Mouse (Mus musculus): ENCODE measurements around the gene Mpp1. TPM values are rescaled to one million over a fixed set of nuclear protein-coding genes. Genes with fewer than 3 reads are reported as not detected.

Gene Mpp1
- total RNA-seq (2014; rRNA removed; ENCODE audit: low replicate concordance): 35.3 and 36.9 TPM in 2 replicates
- polyA plus RNA-seq (2015; fragmentation: Nextera tagmentation; extraction: Ambion mirVana): 20.8 and 21.1 TPM in 2 replicates

DNA sequence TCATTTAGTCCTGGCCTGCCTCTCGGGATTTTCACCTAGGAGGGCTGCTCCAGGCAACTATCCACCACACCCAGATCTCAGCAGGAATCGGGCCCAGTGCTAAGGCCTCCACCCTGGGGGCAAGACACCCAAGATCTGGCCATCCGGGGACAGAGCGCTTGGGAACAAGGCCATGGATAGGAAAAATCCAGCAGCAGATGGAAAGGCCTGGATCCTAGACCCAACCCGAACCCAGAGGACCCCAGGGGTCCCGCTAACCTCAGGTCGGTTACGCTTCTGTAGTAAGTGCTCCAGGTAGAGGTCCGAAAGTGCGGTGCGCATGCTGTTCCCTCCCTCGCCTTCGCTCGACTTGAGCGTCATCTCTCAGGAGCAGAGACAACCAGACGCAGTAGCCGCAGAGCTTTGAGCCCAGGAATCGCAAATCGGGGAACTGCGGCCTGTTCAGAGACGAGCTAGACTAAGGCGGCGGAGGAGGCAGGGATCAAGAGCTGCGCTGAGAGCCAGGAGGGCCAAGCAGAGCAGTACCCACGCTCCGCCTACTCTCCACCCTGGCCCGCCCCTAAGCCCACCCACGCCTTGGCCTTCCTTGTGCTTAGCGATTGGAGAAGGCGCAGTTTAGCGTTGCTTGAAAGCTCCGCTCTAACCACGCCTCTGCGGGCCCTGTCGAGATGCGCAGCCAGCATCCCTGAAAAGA lies at the start of gene Mpp1:
Gene Mpp1, minus strand, starts transcription at position 550 of the 694 bp plus-strand sequence.
- Histone ChIP-seq H3K4me1 (ENCODE audit: control insufficient read depth, insufficient read depth) (no peaks in the 10 kb centered on the region), H3K36me3 (replicated peaks; ENCODE audit: control insufficient read depth, insufficient read depth, low read length) (0 out of 2 replicates have a peak, but pooled peaks cover under 1% of the 10 kb centered on the region), H3K27me3 (ENCODE audit: control insufficient read depth, insufficient read depth, low read length) (no peaks in the 10 kb centered on the region), H3K4me2 (ENCODE audit: low read depth, low read length) (peak within 1 kb of the TSS; percentile 68), H3K9me3 (replicated peaks; ENCODE audit: control insufficient read depth, low read length) (no peaks in the 10 kb centered on the region), H3K9ac (replicated peaks; ENCODE audit: low read depth, low read length) (peak within 1 kb of the TSS; percentile 67), H3K27ac (ENCODE audit: low read depth) (peak within 1 kb of the TSS; percentile 55), H3K4me3 (ENCODE audit: low read depth, low read length) (peak within 1 kb of the TSS; percentile 65)
- DNase-seq (ENCODE audit: low spot score) (peak; percentile 74), ATAC-seq (ENCODE audit: insufficient read depth, low read depth) (peak; percentile 96)
- WGBS: 12% methylated on average over 34 of the region's 36 CpGs
- TF ChIP-seq EP300 (IDR thresholded peaks at IDR 0.05; ENCODE audit: low read depth): no peak
- no peak for TF ChIP-seq CTCF (IDR thresholded peaks at IDR 0.05; ENCODE audit: low read depth)

DNA sequence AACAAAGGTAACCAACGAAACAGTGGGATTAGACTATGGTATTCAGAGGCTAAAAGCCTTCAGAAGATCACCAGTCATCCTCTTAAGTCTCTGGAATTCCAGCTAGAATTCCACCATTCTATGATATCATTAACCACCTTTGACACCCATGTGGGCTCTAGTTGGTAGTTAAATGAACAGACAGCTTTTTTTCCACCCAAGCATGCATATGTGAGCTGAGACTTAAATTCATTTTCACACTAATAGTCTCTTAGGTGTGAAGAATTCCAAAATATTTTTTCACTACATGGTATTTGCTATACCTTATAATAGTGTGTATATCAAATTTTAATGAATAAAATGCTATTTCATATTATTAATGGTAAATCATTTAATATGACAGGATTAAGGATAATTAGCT lies 32.9 kb upstream of the Mpp1 start, which contains the start of gene Smim9:
Gene Smim9, minus strand, starts transcription at position 101 of the 400 bp plus-strand sequence.
- H3K9me3 ChIP-seq (replicated peaks; ENCODE audit: control insufficient read depth, low read length): no peaks in the 10 kb centered on the region
- DNase-seq (ENCODE audit: low spot score) (no peak), ATAC-seq (ENCODE audit: insufficient read depth, low read depth) (no peak)
- no peaks in the 10 kb centered on the region for H3K36me3 ChIP-seq (replicated peaks; ENCODE audit: control insufficient read depth, insufficient read depth, low read length)
- TF ChIP-seq CTCF (IDR thresholded peaks at IDR 0.05; ENCODE audit: low read depth): no peak
- no peak for TF ChIP-seq EP300 (IDR thresholded peaks at IDR 0.05; ENCODE audit: low read depth)
- H3K9ac ChIP-seq (replicated peaks; ENCODE audit: low read depth, low read length): no peak within 1 kb of the TSS
- H3K27ac ChIP-seq (ENCODE audit: low read depth): no peak within 1 kb of the TSS
- H3K4me2 ChIP-seq (ENCODE audit: low read depth, low read length): no peak within 1 kb of the TSS
- no peak within 1 kb of the TSS for H3K4me3 ChIP-seq (ENCODE audit: low read depth, low read length)
- H3K4me1 ChIP-seq (ENCODE audit: control insufficient read depth, insufficient read depth): no peaks in the 10 kb centered on the region
- WGBS: 59% methylated on average over 1 of the region's 1 CpGs
- H3K27me3 ChIP-seq (ENCODE audit: control insufficient read depth, insufficient read depth, low read length): no peaks in the 10 kb centered on the region

DNA sequence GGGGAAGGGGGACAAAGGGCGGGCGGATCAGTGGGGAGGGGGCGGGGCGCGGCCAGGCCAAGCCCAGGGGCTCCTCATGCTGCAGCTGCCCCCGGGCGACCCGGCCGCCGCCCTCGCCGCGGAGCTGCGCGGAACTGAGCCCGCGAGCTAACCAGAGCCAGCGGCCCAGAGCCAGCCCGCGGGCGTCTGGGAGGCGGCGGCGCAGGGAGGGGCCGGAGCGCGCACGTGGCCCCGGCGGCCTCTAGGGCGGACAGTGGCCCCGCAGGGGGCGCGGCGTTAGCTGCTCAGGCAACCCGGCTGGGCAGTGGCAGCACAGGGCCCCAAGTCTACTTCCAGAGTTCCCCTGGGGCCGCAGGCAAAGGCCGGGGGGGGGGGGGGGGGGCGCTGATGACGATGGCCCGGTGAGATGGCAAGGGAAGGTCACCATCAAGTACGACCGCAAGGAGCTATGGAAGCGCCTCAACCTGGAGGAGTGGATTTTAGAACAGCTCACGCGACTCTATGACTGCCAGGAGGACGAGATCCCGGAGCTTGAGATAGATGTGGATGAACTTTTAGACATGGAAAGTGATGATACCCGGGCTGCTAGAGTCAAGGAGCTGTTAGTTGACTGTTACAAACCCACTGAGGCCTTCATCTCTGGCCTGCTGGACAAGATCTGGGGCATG lies 24.9 kb upstream of the Mpp1 start:
- peak overlapping the region; percentile 49 for H3K4me3 ChIP-seq (ENCODE audit: low read depth, low read length)

DNA sequence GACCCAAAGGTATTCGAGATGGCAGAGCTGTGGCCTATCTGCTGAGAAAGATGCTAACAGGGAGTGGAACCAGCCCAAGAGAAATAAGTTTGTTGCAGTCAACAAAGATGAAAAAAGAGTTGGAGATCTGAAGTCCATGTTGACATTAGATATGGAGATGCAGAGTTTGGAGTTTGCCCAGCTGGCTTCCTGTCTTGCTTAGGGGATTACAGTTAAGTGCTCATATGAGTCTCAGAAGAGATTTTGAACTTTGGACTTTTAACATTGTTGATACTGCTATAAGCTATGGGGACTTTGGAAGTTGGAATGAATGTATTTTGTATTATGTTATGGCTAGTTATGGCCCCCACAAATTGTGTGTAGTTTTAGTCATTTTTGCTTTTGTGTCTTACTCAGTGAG lies 21.4 kb upstream of the Mpp1 start:
- Histone ChIP-seq H3K4me1 (ENCODE audit: control insufficient read depth, insufficient read depth) (no peaks in the 10 kb centered on the region), H3K27ac (ENCODE audit: low read depth) (no peak overlapping the region), H3K4me3 (ENCODE audit: low read depth, low read length) (no peak overlapping the region), H3K27me3 (ENCODE audit: control insufficient read depth, insufficient read depth, low read length) (no peaks in the 10 kb centered on the region), H3K9me3 (replicated peaks; ENCODE audit: control insufficient read depth, low read length) (no peaks in the 10 kb centered on the region), H3K9ac (replicated peaks; ENCODE audit: low read depth, low read length) (no peak overlapping the region), H3K36me3 (replicated peaks; ENCODE audit: control insufficient read depth, insufficient read depth, low read length) (no peaks in the 10 kb centered on the region), H3K4me2 (ENCODE audit: low read depth, low read length) (no peak overlapping the region)
- ATAC-seq (ENCODE audit: insufficient read depth, low read depth) (no peak), DNase-seq (ENCODE audit: low spot score) (no peak)
- 38% methylated on average over 1 of the region's 1 CpGs for WGBS
- TF ChIP-seq CTCF (IDR thresholded peaks at IDR 0.05; ENCODE audit: low read depth) (no peak), EP300 (IDR thresholded peaks at IDR 0.05; ENCODE audit: low read depth) (no peak)

More for the DNA sequence above, 24.9 kb upstream of the Mpp1 start:
- H3K36me3 ChIP-seq (replicated peaks; ENCODE audit: control insufficient read depth, insufficient read depth, low read length): no peaks in the 10 kb centered on the region
- H3K9me3 ChIP-seq (replicated peaks; ENCODE audit: control insufficient read depth, low read length): no peaks in the 10 kb centered on the region
- H3K9ac ChIP-seq (replicated peaks; ENCODE audit: low read depth, low read length): peak overlapping the region; percentile 48
- peak overlapping the region; percentile 67 for H3K4me2 ChIP-seq (ENCODE audit: low read depth, low read length)
- ATAC-seq (ENCODE audit: insufficient read depth, low read depth) (peak; percentile 62), DNase-seq (ENCODE audit: low spot score) (no peak)
- 26% methylated on average over 39 of the region's 49 CpGs for WGBS
- TF ChIP-seq EP300 (IDR thresholded peaks at IDR 0.05; ENCODE audit: low read depth): no peak
- TF ChIP-seq CTCF (IDR thresholded peaks at IDR 0.05; ENCODE audit: low read depth): no peak
- H3K4me1 ChIP-seq (ENCODE audit: control insufficient read depth, insufficient read depth): no peaks in the 10 kb centered on the region
- H3K27me3 ChIP-seq (ENCODE audit: control insufficient read depth, insufficient read depth, low read length): no peaks in the 10 kb centered on the region
- H3K27ac ChIP-seq (ENCODE audit: low read depth): no peak overlapping the region

DNA sequence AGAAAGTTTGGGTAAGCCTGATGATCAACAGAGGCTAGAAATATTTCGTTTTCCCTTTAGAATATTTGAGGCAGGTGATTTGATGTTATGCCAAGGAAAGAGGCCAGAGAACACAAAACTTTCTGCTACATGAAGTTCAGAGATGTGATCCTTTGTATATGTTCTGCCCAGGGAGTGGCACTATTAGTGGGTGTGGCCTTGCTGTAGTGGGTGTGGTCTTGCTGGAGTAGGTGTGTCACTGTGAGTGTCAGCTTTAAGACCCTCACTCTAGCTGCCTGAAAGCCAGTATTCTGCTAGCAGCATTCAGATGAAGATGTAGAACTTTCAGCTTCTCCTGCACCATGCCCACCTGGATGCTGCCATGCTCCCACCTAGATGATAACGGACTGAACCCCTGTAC lies 19.5 kb upstream of the Mpp1 start:
- 67% methylated on average over 2 of the region's 2 CpGs for WGBS
- H3K9me3 ChIP-seq (replicated peaks; ENCODE audit: control insufficient read depth, low read length): no peaks in the 10 kb centered on the region
- no peaks in the 10 kb centered on the region for H3K36me3 ChIP-seq (replicated peaks; ENCODE audit: control insufficient read depth, insufficient read depth, low read length)
- H3K4me3 ChIP-seq (ENCODE audit: low read depth, low read length): no peak overlapping the region
- H3K9ac ChIP-seq (replicated peaks; ENCODE audit: low read depth, low read length): no peak overlapping the region
- H3K27ac ChIP-seq (ENCODE audit: low read depth): no peak overlapping the region
- no peak overlapping the region for H3K4me2 ChIP-seq (ENCODE audit: low read depth, low read length)
- H3K27me3 ChIP-seq (ENCODE audit: control insufficient read depth, insufficient read depth, low read length): no peaks in the 10 kb centered on the region
- ATAC-seq (ENCODE audit: insufficient read depth, low read depth) (no peak), DNase-seq (ENCODE audit: low spot score) (no peak)
- no peaks in the 10 kb centered on the region for H3K4me1 ChIP-seq (ENCODE audit: control insufficient read depth, insufficient read depth)
- no peak for TF ChIP-seq EP300 (IDR thresholded peaks at IDR 0.05; ENCODE audit: low read depth)
